Mouse (Mus musculus) brain, embryonic 18.5 days (tissue): ENCODE measurements around the gene Neurl1a.

Experiments used
- DNase-seq: peaks from one replicate; pipeline ENCODE4 v3.0.0-alpha.2; 2012; ENCODE audit warnings: low read depth, low spot score

The Neurl1a gene

DNA sequence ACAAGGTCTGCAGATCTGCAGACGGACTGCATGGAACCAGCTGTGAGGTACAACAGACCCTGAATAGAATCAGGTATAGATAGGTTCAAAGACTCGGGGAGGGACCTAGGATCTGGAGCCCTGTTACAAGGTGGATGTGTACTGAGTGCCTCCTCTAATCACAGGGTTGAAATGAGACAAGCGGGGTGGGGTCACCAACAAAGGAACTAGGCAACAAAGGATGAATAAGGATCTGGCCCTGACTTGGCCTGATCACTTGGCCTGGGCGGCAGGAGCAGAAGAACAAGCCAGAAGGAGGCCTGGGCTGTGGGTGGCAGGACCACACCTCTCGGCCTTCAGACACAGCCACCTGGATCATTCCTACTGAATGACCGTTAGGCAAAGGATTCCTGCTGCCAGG, 107.0 kb downstream of the Neurl1a start:
- no peak for DNase-seq

DNA sequence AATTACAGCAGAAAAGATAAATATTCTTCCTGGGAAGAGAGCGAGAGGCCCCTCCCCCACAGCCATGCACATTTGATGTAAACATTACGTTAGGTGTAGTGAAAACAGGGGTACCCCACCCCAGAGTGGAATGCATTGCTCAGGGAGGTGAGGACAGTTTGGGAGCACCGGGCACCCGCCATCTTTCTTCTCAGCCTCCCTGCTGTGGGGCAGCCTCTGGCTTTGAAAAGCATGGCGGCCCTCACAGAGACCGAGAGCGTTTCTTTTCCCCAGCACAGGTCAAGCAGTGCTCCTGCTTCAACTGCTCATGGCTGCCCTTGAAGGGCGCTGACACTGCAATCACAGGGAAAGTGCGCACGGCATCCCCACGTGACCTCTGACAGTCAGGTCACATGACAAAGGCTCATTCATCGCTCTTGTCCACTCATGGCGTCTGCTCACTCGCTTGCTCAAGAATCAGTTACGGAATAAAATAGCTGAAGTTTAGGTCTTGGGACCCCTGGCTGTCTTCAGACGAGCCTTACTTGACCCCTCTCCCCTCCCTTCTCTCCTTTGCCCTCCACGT, 108.3 kb downstream of the Neurl1a start:
- no peak for DNase-seq

DNA sequence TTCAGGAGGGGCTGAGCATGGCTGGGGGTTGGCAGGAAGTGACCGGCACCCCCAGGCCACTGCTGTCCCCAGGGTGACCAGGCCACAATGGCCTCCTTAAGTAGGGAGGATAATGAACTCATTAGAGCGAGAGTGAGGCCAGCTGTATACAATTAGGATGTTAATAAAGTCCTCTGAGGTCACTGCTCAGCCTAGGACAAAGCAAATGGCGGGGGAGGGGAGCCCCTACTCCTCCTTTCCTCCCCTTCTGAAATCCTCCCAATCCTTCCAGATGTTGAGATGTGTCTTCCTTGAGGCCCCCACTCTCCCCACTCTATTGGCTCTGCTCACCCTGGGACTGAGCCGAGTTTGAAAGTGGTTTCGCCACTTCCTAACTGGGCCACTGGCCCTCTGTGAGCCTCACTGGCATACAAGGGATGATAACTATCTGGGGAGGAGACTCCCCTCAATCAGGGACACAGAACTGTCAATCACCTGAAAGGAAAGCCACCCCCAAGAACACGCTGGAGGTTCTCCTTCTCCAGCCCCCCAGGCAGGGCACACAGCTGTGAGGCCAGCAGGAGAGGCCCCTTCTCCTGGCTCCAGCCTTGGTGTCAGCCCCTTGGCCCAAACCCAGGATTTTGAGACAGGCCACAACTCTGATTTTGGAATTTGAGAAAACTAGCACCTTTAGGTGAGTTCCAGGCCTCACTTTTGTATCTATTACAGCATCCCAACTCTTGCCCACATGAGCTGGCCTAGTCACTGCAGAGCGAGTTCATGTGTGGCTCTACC, 112.9 kb downstream of the Neurl1a start:
- no peak for DNase-seq

DNA sequence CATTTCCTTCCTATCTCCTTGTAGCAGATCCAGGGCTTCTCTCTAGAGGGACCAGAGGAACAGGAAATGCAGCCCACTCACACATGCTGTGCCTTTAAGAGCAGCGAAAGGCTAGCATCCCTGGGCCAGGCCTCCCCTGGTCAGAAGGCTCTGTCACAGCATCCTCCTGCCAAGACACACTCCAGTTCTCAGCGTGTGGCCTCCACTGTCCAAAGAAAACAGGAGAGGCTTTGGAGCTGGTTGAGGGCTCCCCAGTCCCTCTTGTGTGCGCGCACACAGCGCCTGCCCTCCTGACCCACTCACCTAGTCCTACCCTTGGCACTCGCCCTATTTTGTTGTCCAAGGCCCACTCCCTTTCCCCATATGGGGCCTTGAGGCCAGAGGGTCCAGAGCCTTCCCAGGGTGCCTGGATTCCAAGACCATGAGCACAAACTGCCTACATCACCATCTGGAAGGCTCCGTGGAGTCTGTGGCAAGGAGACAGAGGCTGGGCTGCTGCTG, 113.9 kb downstream of the Neurl1a start:
- DNase-seq, result no peak

DNA sequence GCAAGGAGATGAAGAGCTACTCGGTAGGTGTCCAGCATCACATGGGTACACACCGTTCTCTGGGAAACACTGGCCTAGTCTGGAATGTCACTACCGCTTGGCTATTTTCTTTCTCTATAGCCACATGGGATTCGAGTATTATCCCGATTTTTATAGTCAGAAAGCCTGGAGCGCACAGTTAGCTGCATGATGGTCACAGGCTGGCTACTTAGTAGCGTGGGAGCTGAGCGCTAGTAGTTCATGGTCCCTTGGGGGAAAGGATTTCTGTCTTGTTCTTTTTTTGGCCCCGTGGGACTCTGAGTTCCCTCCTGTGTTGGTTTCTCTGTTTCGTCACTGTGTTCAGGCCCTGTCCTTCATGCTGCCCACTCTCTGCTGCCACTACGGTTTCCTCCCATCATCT, 119.5 kb downstream of the Neurl1a start:
- no peak for DNase-seq

DNA sequence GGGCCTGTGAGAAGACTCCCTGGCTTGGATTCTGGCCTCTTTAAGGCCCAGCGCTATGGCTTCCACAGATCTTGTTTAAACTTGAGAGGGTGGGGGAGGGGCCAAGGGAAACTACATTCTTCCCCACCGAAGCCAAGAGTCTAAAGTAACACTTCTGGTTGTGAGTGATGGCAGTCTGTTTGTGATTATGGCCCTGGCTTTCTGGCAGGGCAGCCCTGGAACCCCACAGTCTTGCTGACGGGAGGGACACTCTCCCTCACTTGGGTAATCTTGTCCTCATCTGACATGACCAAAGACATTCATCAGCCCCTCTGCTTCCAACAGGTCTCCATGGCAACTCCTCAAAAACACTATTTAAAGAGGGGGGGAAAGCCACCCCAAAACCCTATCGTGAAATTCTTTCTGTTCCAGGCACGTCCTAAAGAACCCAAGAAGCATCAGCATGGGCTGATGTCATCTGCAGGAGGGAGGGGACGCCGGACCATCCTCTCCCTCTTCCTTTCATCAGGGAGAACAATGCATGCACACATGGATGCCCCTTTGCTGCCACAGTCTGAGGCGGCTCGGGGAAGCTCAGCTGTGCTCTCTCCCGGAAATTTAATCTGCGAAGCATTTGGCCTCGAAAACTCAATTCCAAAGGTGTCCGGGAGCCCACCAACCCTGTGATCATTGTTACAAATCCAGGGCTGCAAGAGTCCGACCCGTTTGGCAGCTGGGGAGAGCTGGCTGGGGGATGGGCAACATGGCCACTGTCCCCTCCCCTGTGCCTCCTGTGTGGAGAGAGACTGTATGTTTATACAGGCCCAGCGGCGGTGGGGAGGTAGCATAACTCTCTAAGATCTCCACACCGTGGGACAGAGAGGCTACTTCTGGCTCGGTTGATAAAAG, 122.9 kb downstream of the Neurl1a start:
- DNase-seq, result no peak

DNA sequence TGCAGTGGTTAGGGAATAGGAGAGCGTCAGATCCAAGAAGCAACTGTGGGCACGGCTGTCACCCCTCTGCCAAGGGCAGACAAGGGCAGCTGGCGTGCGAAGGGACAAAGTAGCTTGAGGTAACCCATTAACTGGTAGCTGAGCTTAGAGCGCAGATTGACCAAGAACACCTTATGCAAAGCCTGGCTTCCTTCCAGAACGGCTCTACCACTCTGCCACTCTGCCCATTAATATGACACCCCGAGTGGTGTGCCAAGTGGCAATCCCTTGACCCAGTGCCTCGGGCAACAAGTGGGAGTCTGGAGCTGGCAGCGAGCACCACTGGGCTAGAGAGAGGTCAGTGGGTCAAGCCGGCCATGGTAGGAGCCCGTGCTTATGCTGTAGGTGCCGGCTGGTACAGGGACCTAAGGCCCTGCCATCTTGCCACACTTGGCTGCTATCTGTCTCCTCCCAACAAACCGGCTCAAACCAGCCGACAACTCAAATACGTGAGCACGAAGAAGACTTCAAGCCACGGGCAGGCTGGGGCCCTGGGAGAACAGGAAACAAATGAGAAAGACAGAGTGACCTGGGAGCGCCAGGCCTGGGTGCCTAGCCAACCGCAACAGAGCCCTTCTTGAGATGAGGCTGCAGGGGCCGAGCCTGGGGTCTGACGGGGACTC, 123.7 kb downstream of the Neurl1a start:
- no peak for DNase-seq

DNA sequence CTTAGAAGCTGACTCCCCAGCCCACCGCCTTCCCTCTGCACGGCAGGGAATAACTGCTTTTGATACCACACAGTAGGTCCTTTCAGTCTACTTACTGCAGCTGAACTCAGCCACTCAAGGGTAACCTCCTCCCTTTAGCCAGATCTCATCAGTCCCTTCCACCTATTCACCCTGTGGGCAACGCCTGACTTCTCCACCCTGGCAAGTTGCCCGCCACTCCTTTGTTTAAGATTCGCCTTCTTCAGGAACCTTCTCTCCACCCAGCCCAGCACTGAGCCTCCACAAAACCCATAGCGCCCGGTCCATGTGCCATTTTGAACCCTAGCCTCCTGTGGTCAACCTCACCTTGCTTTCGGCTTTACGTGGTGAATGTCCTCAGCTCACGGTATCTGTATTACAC, 124.5 kb downstream of the Neurl1a start:
- DNase-seq, result no peak

DNA sequence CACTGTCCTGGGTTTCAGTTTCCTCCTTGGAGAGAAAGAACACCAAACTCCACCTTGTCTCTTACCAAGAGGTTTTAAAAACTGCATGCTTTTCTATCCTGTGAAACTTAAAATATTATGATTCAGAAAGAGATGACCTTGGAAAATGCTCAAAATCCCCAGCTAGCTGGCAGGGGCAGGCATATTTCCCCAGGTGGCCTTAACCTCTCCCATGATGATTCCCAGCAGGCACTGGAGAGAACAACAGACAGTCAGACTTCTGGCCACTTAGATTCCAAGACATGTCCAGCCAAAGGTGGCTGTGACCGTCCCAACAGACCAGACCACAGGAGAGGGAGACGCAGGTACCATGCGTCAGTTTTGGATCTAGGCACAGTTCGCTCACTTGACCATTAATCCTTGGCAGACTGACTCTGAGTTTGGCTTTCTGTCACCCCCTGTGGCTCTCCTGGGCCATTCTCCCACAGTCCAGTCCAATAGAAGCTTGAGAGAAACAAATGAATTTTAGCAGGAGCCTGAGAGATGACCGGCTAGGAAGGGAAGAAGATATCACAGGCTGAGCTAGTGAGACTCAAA, 125.6 kb downstream of the Neurl1a start:
- DNase-seq, result no peak

DNA sequence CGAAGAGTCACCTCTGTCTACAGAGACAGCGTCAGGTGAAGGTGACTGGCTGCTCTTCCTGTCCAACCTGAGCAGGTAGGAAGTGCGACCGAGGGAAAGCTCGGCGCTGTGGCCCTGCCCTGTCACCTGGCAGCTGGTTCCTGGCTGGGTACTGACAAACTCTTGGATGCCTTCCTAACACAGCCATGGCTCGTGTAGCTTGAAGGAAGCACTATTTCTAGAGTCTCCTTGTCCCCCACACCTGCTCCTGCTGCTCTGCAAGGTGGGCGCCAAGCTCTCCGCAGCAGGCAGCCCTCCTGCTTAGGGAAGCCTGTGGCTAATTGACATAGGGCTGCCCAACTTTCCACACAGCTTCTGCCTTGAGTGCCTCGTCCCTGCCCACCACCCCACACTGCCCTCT, 126.8 kb downstream of the Neurl1a start:
- DNase-seq, result no peak

DNA sequence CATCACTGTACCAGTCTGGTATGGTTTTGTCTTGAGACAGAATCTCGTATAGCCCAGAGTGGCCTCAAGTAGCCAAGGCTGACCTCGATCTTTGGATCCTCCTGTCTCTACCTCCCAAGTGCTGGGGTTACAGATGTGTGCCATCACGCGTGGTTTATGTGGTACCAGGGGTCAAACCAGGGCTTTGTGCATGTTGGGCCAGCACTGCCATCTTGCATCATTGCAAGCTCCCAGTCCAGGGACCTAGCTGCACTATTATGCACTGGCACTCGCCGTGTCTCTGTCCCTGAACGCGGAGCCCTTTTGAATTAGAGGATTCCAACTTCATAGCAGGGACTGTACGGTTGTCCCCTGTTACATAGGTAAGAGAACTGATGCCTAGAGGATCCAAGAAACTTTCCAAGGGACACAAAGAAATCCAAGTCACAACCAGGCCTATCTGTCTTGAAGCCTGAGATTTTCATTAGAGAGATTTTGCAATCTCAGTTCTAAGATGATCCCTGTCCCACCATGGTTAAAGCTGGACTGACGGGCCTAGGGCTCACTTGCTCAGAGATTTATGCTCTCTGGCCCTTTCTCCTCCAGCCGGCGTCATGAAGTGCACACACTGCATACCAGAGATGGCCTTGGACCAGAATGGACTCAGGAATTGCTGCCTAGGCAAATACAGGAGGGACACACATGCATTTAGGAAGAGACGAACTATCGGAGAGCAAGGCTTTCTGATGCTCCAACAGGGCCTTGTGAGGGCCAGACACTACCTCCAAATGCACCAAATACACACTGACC, 127.7 kb downstream of the Neurl1a start:
- no peak for DNase-seq

DNA sequence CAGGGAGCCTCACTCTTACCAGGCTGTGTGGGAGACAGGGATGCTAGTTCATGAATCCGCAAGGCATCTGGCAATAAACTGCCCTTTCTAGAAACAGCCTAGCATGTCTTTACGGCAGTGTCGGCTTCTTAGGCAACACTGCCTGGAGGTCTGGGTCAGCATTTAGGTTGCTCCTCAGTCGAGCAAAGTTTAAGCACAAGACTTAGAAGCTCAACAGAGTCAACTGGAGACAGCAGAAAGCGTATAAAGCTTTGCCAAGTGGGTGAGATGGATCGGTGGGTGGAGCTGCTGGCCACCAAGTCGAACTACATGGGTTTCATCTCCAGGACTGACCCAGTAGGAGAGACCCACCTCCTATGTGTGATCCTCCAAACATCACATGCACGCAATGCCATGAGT, 128.3 kb downstream of the Neurl1a start:
- DNase-seq, result no peak
